Mouse (Mus musculus): ENCODE measurements around the gene Git2. TPM values are rescaled to one million over a fixed set of nuclear protein-coding genes. Genes with fewer than 3 reads are reported as not detected.

Git2 gene
- polyA plus RNA-seq, 1 experiment: 42.0 TPM

DNA sequence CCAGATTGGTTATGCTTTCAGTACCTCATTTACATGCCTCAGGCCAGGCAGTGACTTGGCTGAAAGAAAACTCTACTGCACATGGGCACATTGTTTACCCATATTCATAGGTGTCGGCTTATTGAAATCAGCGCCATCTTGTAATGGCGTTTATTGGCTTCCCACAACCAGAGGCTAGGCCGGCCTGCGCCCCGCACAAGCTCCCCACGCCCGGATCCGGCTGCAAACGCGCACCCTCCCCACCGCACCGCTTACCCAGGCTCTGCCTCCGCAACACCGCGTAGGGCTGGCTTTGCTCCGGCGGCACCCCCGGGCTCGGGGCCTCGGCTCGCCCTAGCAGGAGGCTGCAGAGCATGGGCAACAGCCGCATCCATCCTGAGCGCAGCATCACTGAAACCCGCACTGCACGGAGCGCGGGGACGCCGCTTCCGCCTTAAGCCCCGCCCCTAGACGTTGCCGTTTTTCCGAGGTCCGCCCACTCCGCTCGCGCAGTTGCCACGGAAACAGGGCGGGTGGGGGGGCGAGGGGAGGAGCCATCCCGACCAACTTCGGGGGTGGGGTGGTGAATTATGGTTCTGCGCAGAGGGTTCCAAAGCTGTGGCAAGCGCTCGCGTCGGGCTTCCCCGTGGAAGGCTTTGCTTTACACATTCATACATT, 38.3 kb upstream of the Git2 start:
- peak overlapping the region; percentile 79 for H3K9ac ChIP-seq (ENCODE audit: low read depth, poor library complexity, severe bottlenecking)
- H3K4me1 ChIP-seq (ENCODE audit: control insufficient read depth, insufficient read depth, low read length): peaks cover 2% of the 10 kb centered on the region
- 0 out of 2 replicates have a peak, but pooled peaks cover 2% of the 10 kb centered on the region for H3K36me3 ChIP-seq (ENCODE audit: control insufficient read depth, insufficient read depth, low read length, poor library complexity, severe bottlenecking)
- H3K27me3 ChIP-seq (ENCODE audit: control insufficient read depth, insufficient read depth, low read length, poor library complexity, severe bottlenecking): no peaks in the 10 kb centered on the region
- H3K27ac ChIP-seq (ENCODE audit: insufficient read depth, low read length): 0 out of 2 replicates have a peak overlapping the region, but pooled peaks have one; percentile 29
- H3K9me3 ChIP-seq (replicated peaks; ENCODE audit: control insufficient read depth, insufficient read depth, low read length, poor library complexity, severe bottlenecking): peaks cover 2% of the 10 kb centered on the region; the same call in 1 of the 2 replicates
- TF ChIP-seq POLR2A (IDR thresholded peaks at IDR 0.05; ENCODE audit: insufficient read depth, low read length) (peak; percentile 81), CTCF (IDR thresholded peaks at IDR 0.05; ENCODE audit: low read depth, low read length) (no peak)
- H3K4me3 ChIP-seq (ENCODE audit: low read depth, low read length): peak overlapping the region; percentile 96

DNA sequence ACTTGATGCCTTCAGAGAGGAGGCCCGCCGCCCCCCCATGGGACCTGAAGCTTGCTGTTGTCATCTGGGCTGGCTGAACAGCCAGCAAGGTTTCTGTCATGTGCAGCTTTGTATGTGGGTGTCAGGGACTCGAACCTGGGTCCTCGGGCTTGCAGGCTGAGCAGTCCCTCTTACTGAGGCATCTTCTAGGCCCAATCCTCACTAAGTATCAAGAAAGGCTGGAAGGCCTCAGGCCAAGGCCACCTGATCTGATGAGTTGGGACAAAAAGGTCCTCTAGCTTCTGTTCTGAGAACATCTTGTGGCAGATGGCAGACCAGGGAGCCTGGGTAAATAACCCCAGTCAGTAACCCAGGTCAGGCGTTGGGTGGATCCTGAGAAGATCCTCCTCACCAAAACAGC, 34.5 kb upstream of the Git2 start:
- Histone ChIP-seq H3K9me3 (replicated peaks; ENCODE audit: control insufficient read depth, insufficient read depth, low read length, poor library complexity, severe bottlenecking) (peaks cover 3% of the 10 kb centered on the region; the same call in 1 of the 2 replicates), H3K4me1 (ENCODE audit: control insufficient read depth, insufficient read depth, low read length) (no peaks in the 10 kb centered on the region), H3K9ac (ENCODE audit: low read depth, poor library complexity, severe bottlenecking) (no peak overlapping the region), H3K36me3 (ENCODE audit: control insufficient read depth, insufficient read depth, low read length, poor library complexity, severe bottlenecking) (peaks cover 4% of the 10 kb centered on the region; the same call in 1 of the 2 replicates), H3K27ac (ENCODE audit: insufficient read depth, low read length) (no peak overlapping the region), H3K4me3 (ENCODE audit: low read depth, low read length) (no peak overlapping the region), H3K27me3 (ENCODE audit: control insufficient read depth, insufficient read depth, low read length, poor library complexity, severe bottlenecking) (no peaks in the 10 kb centered on the region)
- TF ChIP-seq CTCF (IDR thresholded peaks at IDR 0.05; ENCODE audit: low read depth, low read length): no peak
- TF ChIP-seq EP300 (IDR thresholded peaks at IDR 0.05; ENCODE audit: insufficient read depth, low read depth, low read length): no peak
- TF ChIP-seq POLR2A (IDR thresholded peaks at IDR 0.05; ENCODE audit: insufficient read depth, low read length): no peak

DNA sequence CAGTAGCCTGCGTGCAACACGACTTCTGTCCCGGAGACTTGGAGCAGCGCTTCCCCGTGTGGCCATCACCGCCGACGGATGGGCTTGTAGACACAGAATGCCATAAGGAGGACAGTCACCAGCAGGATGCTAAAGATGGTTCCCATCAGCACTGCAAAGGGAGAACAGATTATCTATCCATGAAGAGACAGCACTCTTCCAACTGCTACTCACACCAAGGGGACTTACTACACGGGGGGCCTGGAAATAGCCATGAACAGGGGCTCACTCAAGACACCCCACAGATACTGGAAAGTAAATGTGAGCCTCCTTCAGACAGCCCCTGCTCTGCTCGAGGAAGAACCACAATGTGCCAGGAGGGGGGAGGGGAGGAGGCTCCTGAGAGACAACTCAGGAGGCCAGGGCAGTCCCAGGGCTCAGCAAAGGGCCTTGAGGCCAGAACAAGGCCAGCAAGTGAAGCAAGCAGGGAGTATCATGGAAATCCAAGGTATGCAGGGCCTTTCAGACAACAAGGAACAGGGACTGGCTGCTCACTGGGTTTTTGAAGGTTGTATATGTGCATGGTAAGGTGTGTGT, 34.0 kb upstream of the Git2 start:
- H3K9ac ChIP-seq (ENCODE audit: low read depth, poor library complexity, severe bottlenecking): no peak overlapping the region
- TF ChIP-seq EP300 (IDR thresholded peaks at IDR 0.05; ENCODE audit: insufficient read depth, low read depth, low read length) (no peak), CTCF (IDR thresholded peaks at IDR 0.05; ENCODE audit: low read depth, low read length) (no peak), POLR2A (IDR thresholded peaks at IDR 0.05; ENCODE audit: insufficient read depth, low read length) (no peak)
- no peak overlapping the region for H3K4me3 ChIP-seq (ENCODE audit: low read depth, low read length)
- H3K36me3 ChIP-seq (ENCODE audit: control insufficient read depth, insufficient read depth, low read length, poor library complexity, severe bottlenecking): peaks cover 9% of the 10 kb centered on the region
- H3K4me1 ChIP-seq (ENCODE audit: control insufficient read depth, insufficient read depth, low read length): no peaks in the 10 kb centered on the region
- H3K27me3 ChIP-seq (ENCODE audit: control insufficient read depth, insufficient read depth, low read length, poor library complexity, severe bottlenecking): no peaks in the 10 kb centered on the region
- peaks cover 7% of the 10 kb centered on the region for H3K9me3 ChIP-seq (replicated peaks; ENCODE audit: control insufficient read depth, insufficient read depth, low read length, poor library complexity, severe bottlenecking)
- H3K27ac ChIP-seq (ENCODE audit: insufficient read depth, low read length): no peak overlapping the region

DNA sequence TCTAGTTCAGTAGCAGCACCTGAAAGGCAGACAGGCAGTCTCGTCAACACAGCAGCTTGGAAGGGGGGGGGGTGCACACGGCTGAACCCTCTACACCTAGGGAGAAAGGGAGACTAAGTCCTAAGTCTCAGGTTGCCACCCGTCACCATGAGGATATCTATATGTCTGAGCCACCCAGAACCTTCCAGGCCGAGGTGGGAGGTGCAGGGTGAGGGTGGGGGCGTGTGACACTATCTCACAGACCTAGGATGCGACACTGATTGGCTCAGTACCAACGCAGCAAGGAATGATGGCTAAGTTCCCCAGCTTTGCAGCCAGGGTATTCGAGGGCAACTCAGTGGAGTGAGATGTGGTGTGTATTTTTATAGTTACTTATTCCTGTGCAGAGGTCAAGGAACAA, 33.1 kb upstream of the Git2 start:
- H3K4me1 ChIP-seq (ENCODE audit: control insufficient read depth, insufficient read depth, low read length): no peaks in the 10 kb centered on the region
- H3K27me3 ChIP-seq (ENCODE audit: control insufficient read depth, insufficient read depth, low read length, poor library complexity, severe bottlenecking): no peaks in the 10 kb centered on the region
- no peak overlapping the region for H3K27ac ChIP-seq (ENCODE audit: insufficient read depth, low read length)
- H3K4me3 ChIP-seq (ENCODE audit: low read depth, low read length): no peak overlapping the region
- H3K36me3 ChIP-seq (ENCODE audit: control insufficient read depth, insufficient read depth, low read length, poor library complexity, severe bottlenecking): peaks cover 18% of the 10 kb centered on the region
- no peak overlapping the region for H3K9ac ChIP-seq (ENCODE audit: low read depth, poor library complexity, severe bottlenecking)
- no peak for TF ChIP-seq EP300 (IDR thresholded peaks at IDR 0.05; ENCODE audit: insufficient read depth, low read depth, low read length)
- TF ChIP-seq POLR2A (IDR thresholded peaks at IDR 0.05; ENCODE audit: insufficient read depth, low read length): no peak
- no peak for TF ChIP-seq CTCF (IDR thresholded peaks at IDR 0.05; ENCODE audit: low read depth, low read length)
- H3K9me3 ChIP-seq (replicated peaks; ENCODE audit: control insufficient read depth, insufficient read depth, low read length, poor library complexity, severe bottlenecking): peaks cover 16% of the 10 kb centered on the region

DNA sequence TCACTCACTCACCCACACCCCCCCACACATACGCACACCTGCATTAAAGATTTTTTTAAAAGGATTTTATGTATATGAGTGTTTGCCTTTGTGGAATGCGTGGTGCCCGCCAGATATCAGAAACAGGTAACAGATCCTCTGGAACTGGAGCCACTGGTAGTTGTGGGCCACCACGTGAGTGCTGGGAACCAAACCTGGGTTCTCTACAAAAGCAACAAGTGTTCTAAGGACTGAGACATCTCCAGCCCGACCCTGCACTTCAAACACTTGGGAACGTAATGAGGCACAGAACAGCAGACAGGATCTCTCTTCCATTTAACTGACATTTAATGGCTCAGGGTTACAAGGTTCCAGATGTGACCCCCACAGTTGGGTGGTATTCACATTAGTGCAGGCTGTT, 32.6 kb upstream of the Git2 start:
- Histone ChIP-seq H3K9me3 (replicated peaks; ENCODE audit: control insufficient read depth, insufficient read depth, low read length, poor library complexity, severe bottlenecking) (peaks cover 20% of the 10 kb centered on the region), H3K4me3 (ENCODE audit: low read depth, low read length) (no peak overlapping the region), H3K36me3 (ENCODE audit: control insufficient read depth, insufficient read depth, low read length, poor library complexity, severe bottlenecking) (peaks cover 18% of the 10 kb centered on the region), H3K27ac (ENCODE audit: insufficient read depth, low read length) (no peak overlapping the region), H3K4me1 (ENCODE audit: control insufficient read depth, insufficient read depth, low read length) (no peaks in the 10 kb centered on the region), H3K9ac (ENCODE audit: low read depth, poor library complexity, severe bottlenecking) (no peak overlapping the region), H3K27me3 (ENCODE audit: control insufficient read depth, insufficient read depth, low read length, poor library complexity, severe bottlenecking) (no peaks in the 10 kb centered on the region)
- TF ChIP-seq EP300 (IDR thresholded peaks at IDR 0.05; ENCODE audit: insufficient read depth, low read depth, low read length) (no peak), CTCF (IDR thresholded peaks at IDR 0.05; ENCODE audit: low read depth, low read length) (no peak), POLR2A (IDR thresholded peaks at IDR 0.05; ENCODE audit: insufficient read depth, low read length) (no peak)

DNA sequence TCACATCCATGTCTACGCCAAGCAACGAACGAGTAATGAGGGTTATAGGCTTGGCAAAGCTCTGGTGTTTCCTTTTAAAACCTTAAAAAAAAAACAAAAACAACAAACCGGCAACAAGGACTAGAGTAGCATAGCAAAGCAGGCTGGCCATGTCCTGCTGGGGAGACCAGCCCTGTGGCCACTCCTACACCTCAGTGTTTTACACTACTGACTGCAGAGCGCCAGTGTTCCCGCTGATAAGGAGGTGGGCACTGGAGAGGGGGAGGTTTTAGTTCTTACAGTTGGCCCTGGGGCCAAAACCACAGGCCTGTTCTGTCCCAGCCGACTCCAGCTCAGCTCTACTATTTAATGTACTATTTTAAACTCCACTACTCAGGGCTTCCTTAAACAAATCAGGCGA, 32.2 kb upstream of the Git2 start:
- Histone ChIP-seq H3K4me3 (ENCODE audit: low read depth, low read length) (no peak overlapping the region), H3K9ac (ENCODE audit: low read depth, poor library complexity, severe bottlenecking) (no peak overlapping the region), H3K4me1 (ENCODE audit: control insufficient read depth, insufficient read depth, low read length) (peaks cover under 1% of the 10 kb centered on the region), H3K27me3 (ENCODE audit: control insufficient read depth, insufficient read depth, low read length, poor library complexity, severe bottlenecking) (no peaks in the 10 kb centered on the region), H3K9me3 (replicated peaks; ENCODE audit: control insufficient read depth, insufficient read depth, low read length, poor library complexity, severe bottlenecking) (peaks cover 24% of the 10 kb centered on the region), H3K27ac (ENCODE audit: insufficient read depth, low read length) (no peak overlapping the region), H3K36me3 (ENCODE audit: control insufficient read depth, insufficient read depth, low read length, poor library complexity, severe bottlenecking) (peaks cover 21% of the 10 kb centered on the region)
- TF ChIP-seq POLR2A (IDR thresholded peaks at IDR 0.05; ENCODE audit: insufficient read depth, low read length): no peak
- TF ChIP-seq EP300 (IDR thresholded peaks at IDR 0.05; ENCODE audit: insufficient read depth, low read depth, low read length): no peak
- TF ChIP-seq CTCF (IDR thresholded peaks at IDR 0.05; ENCODE audit: low read depth, low read length): no peak

Measured in ES-Bruce4 (cell line).